Mouse (Mus musculus) lung, embryonic 14.5 days (tissue): ENCODE results near the gene Txnrd2. TPM values are rescaled to one million over a fixed set of nuclear protein-coding genes. Genes with fewer than 3 reads are reported as not detected.

ENCODE experiments used
- ATAC-seq: fragments of 200-750 bp; cut with Nextera tagmentation; 2 replicates; pipeline ENCODE4 v1.8.0; 2017; ENCODE audit warnings: mild to moderate bottlenecking, moderate TSS enrichment, moderate library complexity; ENCODE audit not compliant: insufficient read depth
- DNase-seq: peaks from one replicate; pipeline ENCODE4 v3.0.0-alpha.2; 2015
- H3K27ac ChIP-seq: fragments of 300-500 bp; sonication (generic); 2 replicates; pipeline ENCODE4 v1.5.1; 2014; ENCODE audit warnings: low read depth, mild to moderate bottlenecking, moderate library complexity
- H3K27me3 ChIP-seq: fragments of 300-500 bp; sonication (generic); 2 replicates; pipeline ENCODE4 v1.6.1; 2014; ENCODE audit warnings: low read length, control low read depth; ENCODE audit not compliant: insufficient read depth
- H3K36me3 ChIP-seq: fragments of 300-500 bp; sonication (generic); 2 replicates; pipeline ENCODE4 v1.6.1; 2014; ENCODE audit warnings: control low read depth; ENCODE audit not compliant: insufficient read depth
- H3K4me1 ChIP-seq: fragments of 300-500 bp; sonication (generic); 2 replicates; pipeline ENCODE4 v1.6.1; 2014; ENCODE audit warnings: antibody characterized with exemption, control low read depth; ENCODE audit not compliant: insufficient read depth
- H3K4me2 ChIP-seq: fragments of 300-500 bp; sonication (generic); 2 replicates; pipeline ENCODE4 v1.6.1; 2014; ENCODE audit warnings: mild to moderate bottlenecking
- H3K4me3 ChIP-seq: fragments of 300-500 bp; sonication (generic); 2 replicates; pipeline ENCODE4 v1.5.1; 2014; ENCODE audit warnings: low read depth, low read length
- H3K9ac ChIP-seq: fragments of 300-500 bp; sonication (generic); 2 replicates; pipeline ENCODE4 v1.6.1; 2014
- H3K9me3 ChIP-seq: fragments of 300-500 bp; sonication (generic); 2 replicates; pipeline ENCODE4 v1.6.1; 2016; ENCODE audit warnings: low read depth, low read length, control low read depth
- CTCF ChIP-seq: IDR thresholded peaks from 2 replicates; pipeline ENCODE4 v1.5.1; 2016; ENCODE audit warnings: antibody characterized with exemption, low read depth
- WGBS: fragments of 180-500 bp; shearing (Covaris S2); extraction: QIAGEN DNeasy Blood & Tissue Kit; methylation state at CpG from one replicate; pipeline ENCODE4 v1.1.7; 2014; 5-methylcytosine and 5-hydroxymethylcytosine counted together
- polyA plus RNA-seq: library from polyadenylated mRNA; unstranded; fragments of >200 nt; fragmentation: Nextera tagmentation; extraction: Ambion mirVana; gene quantifications from 2 replicates; pipeline ENCODE4 v1.2.1, GENCODE M21; 2014

Gene Txnrd2
- polyA plus RNA-seq = 18.7 and 21.5 TPM in 2 replicates

DNA sequence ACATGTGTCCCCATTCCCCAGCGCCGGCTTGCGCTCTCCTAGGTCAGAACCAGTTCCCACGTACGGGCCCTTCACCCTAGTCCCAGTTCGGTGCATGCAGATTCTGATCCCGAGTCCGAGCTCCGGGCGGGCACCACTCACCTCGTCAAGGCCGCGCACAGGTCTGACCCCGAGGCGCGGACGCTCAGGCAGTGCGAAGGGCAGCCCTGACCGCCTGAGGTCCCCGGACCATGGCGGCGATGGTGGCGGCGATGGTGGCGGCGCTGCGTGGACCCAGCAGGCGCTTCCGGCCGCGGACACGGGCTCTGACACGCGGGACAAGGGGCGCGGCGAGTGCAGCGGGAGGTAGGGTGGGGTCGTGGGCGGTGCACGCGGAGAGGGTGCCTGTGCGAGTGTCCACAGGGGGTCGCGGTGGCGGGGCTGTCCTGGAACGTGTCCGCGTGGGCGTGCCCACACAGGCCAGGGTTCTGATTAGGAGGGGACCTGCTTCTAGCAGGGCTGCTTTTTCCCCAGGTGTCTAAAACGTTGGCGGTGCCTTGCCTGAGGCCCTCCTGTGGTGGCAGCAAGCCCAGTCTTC is at the start of gene Txnrd2:
Gene Txnrd2, plus strand, starts transcription at position 170 of the 577 bp plus-strand sequence.
- H3K27me3 ChIP-seq = no peaks in the 10 kb centered on the region
- H3K4me2 ChIP-seq = peak within 1 kb of the TSS; percentile 77
- WGBS = under 1% methylated on average over 52 of the region's 52 CpGs
- peak; percentile 58 for TF ChIP-seq CTCF
- ATAC-seq = peak; percentile 79
- H3K9ac ChIP-seq = peak within 1 kb of the TSS; percentile 85
- H3K36me3 ChIP-seq = peaks cover 11% of the 10 kb centered on the region; the same call in 1 of the 2 replicates
- H3K4me3 ChIP-seq = peak within 1 kb of the TSS; percentile 90
- no peaks in the 10 kb centered on the region for H3K9me3 ChIP-seq
- peaks cover 18% of the 10 kb centered on the region for H3K4me1 ChIP-seq
- DNase-seq = peak; percentile 78
- H3K27ac ChIP-seq = peak within 1 kb of the TSS; percentile 81

DNA sequence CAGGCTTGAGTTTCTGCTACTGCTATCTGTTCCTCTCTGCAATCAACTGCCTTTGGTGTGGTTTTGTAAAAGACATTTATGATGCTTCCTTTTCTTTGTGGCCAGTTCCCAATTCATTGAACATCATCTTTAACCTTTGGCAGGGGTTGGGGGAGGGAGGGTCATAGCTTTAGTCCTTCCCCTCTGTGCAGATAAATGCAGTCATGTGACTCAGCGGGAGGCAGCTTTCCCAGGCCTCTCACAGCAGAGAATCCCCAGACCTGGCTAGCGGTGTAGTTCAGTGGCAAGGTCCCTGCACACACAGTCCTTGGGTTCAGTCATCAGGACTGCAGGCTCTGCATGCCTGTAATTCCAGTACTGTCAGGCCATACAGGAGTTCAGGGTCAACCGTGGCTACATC is 49.0 kb upstream of the Txnrd2 start:
- 32% methylated on average over 3 of the region's 3 CpGs for WGBS
- no peak for ATAC-seq

DNA sequence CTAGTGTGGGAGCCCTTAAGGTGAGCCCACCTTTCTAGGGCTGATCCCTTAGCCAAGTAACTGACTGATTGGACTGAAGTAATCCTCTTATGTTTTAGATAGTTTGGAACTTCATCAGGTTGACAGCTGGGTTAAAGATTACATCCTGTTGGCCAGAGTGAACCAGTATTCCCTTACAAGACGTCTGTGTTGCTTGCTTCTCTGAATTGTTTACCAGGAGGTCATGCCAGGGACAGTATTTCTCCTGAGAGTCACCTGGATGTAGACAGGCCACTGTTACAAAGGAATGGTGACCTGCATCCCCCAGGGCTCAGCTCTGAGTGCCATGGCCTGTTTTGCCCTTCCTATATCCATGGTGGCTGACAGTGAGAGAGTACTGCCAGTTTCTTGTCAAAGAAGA is 47.7 kb upstream of the Txnrd2 start:
- H3K36me3 ChIP-seq = no peaks in the 10 kb centered on the region
- H3K27ac ChIP-seq = no peak overlapping the region
- H3K9ac ChIP-seq = no peak overlapping the region
- DNase-seq (no peak), ATAC-seq (no peak)
- TF ChIP-seq CTCF = no peak
- 4% methylated on average over 1 of the region's 1 CpGs for WGBS
- no peaks in the 10 kb centered on the region for H3K9me3 ChIP-seq
- peaks cover 3% of the 10 kb centered on the region for H3K4me1 ChIP-seq
- H3K4me2 ChIP-seq = no peak overlapping the region
- no peaks in the 10 kb centered on the region for H3K27me3 ChIP-seq
- H3K4me3 ChIP-seq = no peak overlapping the region

More for the DNA sequence above, 49.0 kb upstream of the Txnrd2 start:
- no peak for TF ChIP-seq CTCF
- no peaks in the 10 kb centered on the region for H3K27me3 ChIP-seq
- no peak overlapping the region for H3K9ac ChIP-seq
- H3K4me3 ChIP-seq = no peak overlapping the region
- no peak overlapping the region for H3K4me2 ChIP-seq
- no peaks in the 10 kb centered on the region for H3K36me3 ChIP-seq
- DNase-seq = no peak
- no peak overlapping the region for H3K27ac ChIP-seq
- no peaks in the 10 kb centered on the region for H3K9me3 ChIP-seq
- H3K4me1 ChIP-seq = no peaks in the 10 kb centered on the region; the same call in none of the 2 replicates

DNA sequence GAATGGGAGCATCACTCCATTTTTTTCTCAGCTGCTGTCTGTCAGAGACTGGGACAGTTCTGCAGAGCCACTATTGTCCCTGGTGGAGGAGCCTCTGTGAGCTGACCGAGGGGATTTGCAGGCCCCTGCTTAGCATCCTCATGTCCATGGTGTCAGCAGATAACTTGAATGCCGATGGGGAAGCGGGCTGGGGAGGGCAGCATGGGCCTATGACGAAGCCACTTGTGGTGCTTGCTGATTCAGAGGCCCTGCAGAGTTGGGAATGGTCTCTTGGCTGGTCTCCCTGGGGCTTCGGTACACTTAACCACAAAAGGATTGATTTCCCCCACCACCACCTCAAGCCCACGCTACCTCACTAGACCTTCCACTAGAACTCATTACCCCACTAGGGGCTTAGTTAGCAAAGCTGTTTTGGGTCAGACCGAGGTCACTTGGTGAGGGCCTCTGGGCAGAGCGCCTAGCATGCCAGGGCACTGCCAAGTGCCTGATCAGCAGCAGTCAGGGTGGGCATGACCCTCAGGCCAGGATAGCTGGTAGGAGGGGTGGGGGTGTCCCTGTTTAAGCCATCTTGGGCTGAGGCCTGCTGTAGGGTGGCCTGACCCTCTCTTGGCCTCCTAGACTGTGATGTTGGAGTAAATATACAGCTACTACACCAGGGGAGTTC is 46.7 kb upstream of the Txnrd2 start:
- Histone ChIP-seq H3K27ac (no peak overlapping the region), H3K9me3 (no peaks in the 10 kb centered on the region), H3K36me3 (no peaks in the 10 kb centered on the region), H3K9ac (no peak overlapping the region), H3K4me2 (no peak overlapping the region), H3K27me3 (no peaks in the 10 kb centered on the region), H3K4me3 (no peak overlapping the region), H3K4me1 (peaks cover 3% of the 10 kb centered on the region)
- WGBS = 76% methylated on average over 8 of the region's 8 CpGs
- DNase-seq (no peak), ATAC-seq (no peak)
- no peak for TF ChIP-seq CTCF

DNA sequence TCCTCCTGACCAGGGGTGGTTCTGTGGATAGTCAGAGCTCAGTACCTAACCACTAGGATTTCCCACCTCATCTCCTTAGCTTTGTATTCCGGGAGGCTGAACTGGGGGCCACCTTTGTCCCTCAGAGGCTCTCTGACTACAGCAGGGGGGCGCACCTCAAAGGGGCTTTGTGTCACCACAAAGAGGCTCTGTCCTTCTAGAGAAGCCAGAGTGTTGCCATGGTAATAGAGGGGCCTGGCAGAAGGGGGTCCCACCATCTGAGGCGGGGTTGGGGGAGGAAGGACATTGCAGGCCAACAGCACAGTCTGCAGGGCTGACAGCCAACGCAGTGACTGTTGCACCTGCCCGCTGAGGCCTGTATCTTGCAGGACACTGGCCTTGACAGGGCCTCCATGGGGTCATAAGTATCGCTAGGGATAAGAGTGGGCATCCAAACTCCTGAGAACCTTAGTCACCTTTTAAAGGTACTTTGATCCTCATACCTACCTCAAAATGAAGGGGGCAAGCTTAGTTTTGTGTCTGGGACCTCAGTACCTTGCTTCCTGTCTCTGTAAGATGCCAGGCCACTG is 45.6 kb upstream of the Txnrd2 start:
- TF ChIP-seq CTCF = no peak
- Histone ChIP-seq H3K36me3 (no peaks in the 10 kb centered on the region), H3K4me3 (no peak overlapping the region), H3K4me2 (no peak overlapping the region), H3K9me3 (no peaks in the 10 kb centered on the region), H3K27me3 (no peaks in the 10 kb centered on the region), H3K9ac (no peak overlapping the region), H3K27ac (no peak overlapping the region), H3K4me1 (peaks cover 3% of the 10 kb centered on the region)
- WGBS = 39% methylated on average over 6 of the region's 6 CpGs
- no peak for ATAC-seq
- peak; percentile 20 for DNase-seq

DNA sequence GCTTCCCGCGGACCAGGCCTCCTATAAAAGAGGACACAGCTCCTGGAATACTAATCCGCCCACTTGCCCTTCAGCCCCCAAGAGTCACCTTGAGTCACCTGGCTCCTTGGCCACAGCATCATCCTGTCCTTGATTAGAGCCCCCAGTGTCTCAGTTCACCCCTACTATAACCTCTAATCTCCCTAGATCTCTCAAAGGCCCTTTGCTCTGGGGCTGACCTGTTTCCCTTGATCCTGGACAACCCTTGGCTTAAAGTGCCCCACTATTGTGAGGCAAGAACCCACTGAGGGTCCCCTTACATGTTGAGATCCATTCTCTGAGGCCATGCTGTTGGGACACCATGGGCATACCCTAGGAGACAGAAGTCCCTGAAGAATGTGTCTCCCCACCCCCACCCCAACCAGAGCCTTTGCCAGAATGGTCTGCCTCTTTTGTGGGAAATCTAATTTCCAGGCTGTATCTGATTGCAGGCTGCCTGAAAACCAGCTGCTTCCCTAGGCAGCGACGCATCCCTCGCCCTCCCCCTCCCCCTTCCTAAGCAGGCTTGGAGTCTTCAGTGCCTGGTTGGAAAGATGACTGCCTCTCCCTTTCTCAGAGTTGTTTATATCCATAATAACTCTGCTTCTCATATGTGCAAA is 44.4 kb upstream of the Txnrd2 start:
- H3K9me3 ChIP-seq = no peaks in the 10 kb centered on the region
- no peak overlapping the region for H3K4me3 ChIP-seq
- no peak overlapping the region for H3K4me2 ChIP-seq
- H3K36me3 ChIP-seq = no peaks in the 10 kb centered on the region
- H3K27ac ChIP-seq = peak overlapping the region; percentile 42; the same call in 1 of the 2 replicates
- H3K4me1 ChIP-seq = peaks cover 3% of the 10 kb centered on the region
- ATAC-seq (peak; percentile 49; the same call in 1 of the 2 replicates), DNase-seq (peak; percentile 61)
- H3K27me3 ChIP-seq = no peaks in the 10 kb centered on the region
- 53% methylated on average over 6 of the region's 6 CpGs for WGBS
- no peak overlapping the region for H3K9ac ChIP-seq
- TF ChIP-seq CTCF = no peak
